Mouse (Mus musculus) testis, adult 2 months (tissue): Measurements from ENCODE around the gene Plekha3. TPM values are rescaled to one million over a fixed set of nuclear protein-coding genes. Genes with fewer than 3 reads are reported as not detected.
A peak's percentile ranks its signal among the peaks of the same experiment; 100 is the strongest.

Experiments used
- H3K27ac ChIP-seq: fragments of 200-500 bp; 2 replicates; pipeline ENCODE4 v1.5.1; 2012; ENCODE audit warnings: low read depth, low read length; ENCODE audit not compliant: control insufficient read depth, insufficient read depth
- H3K27me3 ChIP-seq: fragments of 200-500 bp; 2 replicates; pipeline ENCODE4 v1.6.1; 2012; ENCODE audit warnings: mild to moderate bottlenecking, low read length, moderate library complexity; ENCODE audit not compliant: control insufficient read depth, insufficient read depth
- H3K36me3 ChIP-seq: fragments of 200-500 bp; 2 replicates; pipeline ENCODE4 v1.6.1; 2012; ENCODE audit warnings: mild to moderate bottlenecking, low read length; ENCODE audit not compliant: control insufficient read depth, insufficient read depth
- H3K4me1 ChIP-seq: fragments of 200-500 bp; 2 replicates; pipeline ENCODE4 v1.6.1; 2012; ENCODE audit warnings: low read length; ENCODE audit not compliant: control insufficient read depth, insufficient read depth
- H3K4me3 ChIP-seq: fragments of 200-500 bp; 2 replicates; pipeline ENCODE4 v1.5.1; 2012; ENCODE audit warnings: low read depth, mild to moderate bottlenecking, low read length, moderate library complexity, mixed read lengths; ENCODE audit not compliant: control insufficient read depth
- CTCF ChIP-seq: fragments of 200-500 bp; IDR thresholded peaks from 2 replicates; pipeline ENCODE4 v1.5.1; 2012; ENCODE audit warnings: low read depth, mild to moderate bottlenecking, inconsistent platforms, low read length, moderate library complexity; ENCODE audit not compliant: control insufficient read depth, insufficient read depth, insufficient replicate concordance
- POLR2A ChIP-seq: fragments of 200-500 bp; IDR thresholded peaks from 2 replicates; pipeline ENCODE4 v1.6.1; 2012; ENCODE audit warnings: low read depth, mild to moderate bottlenecking, inconsistent platforms, low read length, moderate library complexity; ENCODE audit not compliant: control insufficient read depth
- polyA plus RNA-seq: library from polyadenylated mRNA; depleted of rRNA; stranded (reverse); fragments of >200 nt; gene quantifications from 2 replicates; pipeline ENCODE4 v1.2.3, GENCODE M21; 2012

Gene Plekha3
- polyA plus RNA-seq, 1 experiment = 20.2 TPM

DNA sequence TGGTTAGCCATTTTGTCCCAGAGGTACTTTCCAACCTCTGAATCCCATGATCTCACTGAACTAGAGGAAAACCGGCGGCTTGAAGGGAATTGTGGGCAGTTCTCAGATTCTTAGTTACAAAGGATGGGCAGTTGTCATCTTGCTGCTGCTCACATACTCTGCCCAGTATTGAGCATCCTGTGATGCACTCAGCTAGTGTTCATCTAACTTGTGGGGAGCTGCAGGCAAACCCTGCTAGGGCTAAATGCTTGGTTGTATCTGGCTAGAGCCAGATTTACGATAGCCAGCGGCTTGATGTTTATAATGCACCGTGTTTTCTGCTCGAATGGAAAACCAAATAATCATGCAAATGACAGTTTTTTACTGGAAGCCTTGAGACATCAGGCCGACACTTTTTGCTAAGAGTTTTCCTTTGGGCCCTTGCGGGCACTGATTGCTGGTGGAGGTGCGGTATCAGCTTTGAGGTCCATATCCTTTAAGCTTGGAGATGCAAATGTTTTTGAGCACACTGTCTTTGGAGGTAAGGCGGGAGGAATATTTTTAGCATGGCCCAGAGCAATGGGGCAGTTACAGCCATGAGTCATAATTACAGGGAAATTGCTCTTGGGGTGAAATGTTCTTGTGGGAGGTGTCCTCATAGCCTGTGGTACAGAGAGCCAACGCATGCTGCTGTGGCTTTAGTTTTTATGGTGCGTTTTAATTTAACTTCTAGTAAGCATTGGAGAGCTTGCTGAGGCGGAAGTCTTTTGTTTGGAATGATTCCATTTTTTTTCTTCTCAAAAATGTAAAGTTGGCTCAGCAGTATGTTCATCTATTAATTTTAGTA is 1.5 kb downstream of the Plekha3 start:
- no peak overlapping the region for H3K27ac ChIP-seq

DNA sequence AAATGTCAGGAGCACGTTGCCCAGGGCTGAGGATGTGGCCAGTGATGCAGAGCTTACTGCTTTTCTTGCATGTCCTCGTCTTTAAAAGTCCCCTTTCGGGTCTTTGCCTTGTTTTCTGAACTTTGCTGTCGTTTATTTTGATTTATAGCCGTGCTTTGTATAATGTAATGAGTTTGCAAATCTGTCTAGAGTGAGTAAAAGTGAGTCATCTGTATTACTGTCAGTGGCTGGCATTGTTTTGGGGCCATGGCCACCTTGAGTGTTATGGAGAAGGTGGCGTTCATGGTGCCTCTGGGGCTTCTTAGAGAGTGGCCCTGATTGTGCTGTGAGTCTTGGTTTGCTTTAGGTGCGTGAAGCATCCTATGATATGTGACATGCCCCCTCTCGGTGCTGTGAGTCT is 7.2 kb downstream of the Plekha3 start:
- no peaks in the 10 kb centered on the region; the same call in 1 of the 2 replicates for H3K36me3 ChIP-seq
- H3K4me1 ChIP-seq = no peaks in the 10 kb centered on the region; the same call in 1 of the 2 replicates
- no peak overlapping the region for H3K27ac ChIP-seq
- H3K27me3 ChIP-seq = no peaks in the 10 kb centered on the region; the same call in 1 of the 2 replicates
- no peak overlapping the region for H3K4me3 ChIP-seq
- no peak for TF ChIP-seq CTCF
- TF ChIP-seq POLR2A = no peak

More for the DNA sequence above, 1.5 kb downstream of the Plekha3 start:
- Histone ChIP-seq H3K36me3 (no peaks in the 10 kb centered on the region), H3K4me3 (peak overlapping the region; percentile 93), H3K4me1 (peaks cover 11% of the 10 kb centered on the region), H3K27me3 (no peaks in the 10 kb centered on the region)
- no peak for TF ChIP-seq POLR2A
- TF ChIP-seq CTCF = no peak

DNA sequence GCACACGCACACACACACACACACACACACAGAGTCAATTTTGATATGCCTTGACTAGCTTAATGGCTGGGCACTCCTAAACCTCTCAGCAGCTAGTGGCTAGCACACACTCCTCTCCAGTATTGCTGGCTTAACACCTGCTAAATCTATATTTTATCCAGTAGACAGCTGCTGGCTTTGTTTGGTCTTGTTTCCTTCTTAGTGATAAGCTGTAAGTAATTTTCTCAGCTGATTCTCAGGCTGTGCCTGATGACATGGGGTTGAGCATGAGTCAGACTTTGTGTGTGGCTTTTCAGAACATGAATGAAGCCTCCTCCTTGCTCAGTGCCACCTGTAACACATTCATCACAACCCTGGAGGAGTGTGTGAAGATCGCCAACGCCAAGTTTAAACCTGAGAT is 11.9 kb downstream of the Plekha3 start:
- peaks cover 1% of the 10 kb centered on the region; the same call in 1 of the 2 replicates for H3K36me3 ChIP-seq
- H3K4me1 ChIP-seq = no peaks in the 10 kb centered on the region; the same call in 1 of the 2 replicates
- TF ChIP-seq CTCF = no peak
- no peak for TF ChIP-seq POLR2A
- H3K27ac ChIP-seq = no peak overlapping the region
- no peaks in the 10 kb centered on the region; the same call in 1 of the 2 replicates for H3K27me3 ChIP-seq
- no peak overlapping the region for H3K4me3 ChIP-seq

DNA sequence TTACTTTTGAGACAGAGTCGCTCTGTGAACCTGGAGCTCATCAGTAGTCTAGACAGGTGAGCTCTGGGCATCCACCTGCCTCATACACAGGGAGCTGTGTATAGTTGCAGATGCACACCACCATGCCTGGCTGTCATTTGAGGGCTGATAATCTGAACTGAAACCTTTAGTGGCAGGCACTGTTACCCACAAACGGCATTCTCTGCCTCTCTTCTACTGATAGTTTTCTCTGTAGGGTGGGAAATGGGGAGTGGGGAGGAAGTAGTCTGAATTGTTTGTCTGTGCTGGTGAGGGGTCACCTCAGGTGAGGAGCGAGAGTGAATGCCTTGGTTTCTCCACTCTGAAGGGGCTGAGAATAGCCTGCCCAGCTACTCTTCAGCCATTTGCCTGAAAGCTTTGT is 12.5 kb downstream of the Plekha3 start:
- no peak overlapping the region for H3K4me3 ChIP-seq
- TF ChIP-seq POLR2A = no peak
- TF ChIP-seq CTCF = no peak
- H3K27ac ChIP-seq = no peak overlapping the region
- H3K4me1 ChIP-seq = no peaks in the 10 kb centered on the region; the same call in 1 of the 2 replicates
- H3K27me3 ChIP-seq = no peaks in the 10 kb centered on the region; the same call in 1 of the 2 replicates
- peaks cover 1% of the 10 kb centered on the region; the same call in 1 of the 2 replicates for H3K36me3 ChIP-seq

DNA sequence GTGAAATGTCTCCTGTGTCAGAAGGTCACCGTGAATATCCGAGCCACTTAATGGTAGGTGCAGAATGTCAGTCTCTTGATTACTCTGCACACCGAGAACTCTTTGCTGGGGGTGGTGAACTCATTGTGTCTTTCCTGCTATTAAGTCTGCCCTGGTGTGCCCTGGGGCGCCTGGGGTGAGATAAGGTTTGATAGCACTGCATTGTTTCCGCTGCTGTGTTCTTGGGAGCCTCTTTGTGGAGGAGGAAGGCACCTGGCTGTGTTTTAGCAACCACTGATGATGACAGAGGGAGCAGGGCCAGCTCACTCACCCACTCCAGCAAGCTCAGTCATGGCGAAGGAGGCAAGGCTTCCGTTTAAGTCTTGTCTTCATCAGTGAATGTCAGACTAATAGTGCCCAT is 13.1 kb downstream of the Plekha3 start:
- Histone ChIP-seq H3K27ac (peak overlapping the region; percentile 29; the same call in 1 of the 2 replicates), H3K27me3 (no peaks in the 10 kb centered on the region), H3K4me1 (no peaks in the 10 kb centered on the region; the same call in 1 of the 2 replicates), H3K4me3 (no peak overlapping the region), H3K36me3 (peaks cover 1% of the 10 kb centered on the region; the same call in 1 of the 2 replicates)
- TF ChIP-seq CTCF = no peak
- TF ChIP-seq POLR2A = no peak

DNA sequence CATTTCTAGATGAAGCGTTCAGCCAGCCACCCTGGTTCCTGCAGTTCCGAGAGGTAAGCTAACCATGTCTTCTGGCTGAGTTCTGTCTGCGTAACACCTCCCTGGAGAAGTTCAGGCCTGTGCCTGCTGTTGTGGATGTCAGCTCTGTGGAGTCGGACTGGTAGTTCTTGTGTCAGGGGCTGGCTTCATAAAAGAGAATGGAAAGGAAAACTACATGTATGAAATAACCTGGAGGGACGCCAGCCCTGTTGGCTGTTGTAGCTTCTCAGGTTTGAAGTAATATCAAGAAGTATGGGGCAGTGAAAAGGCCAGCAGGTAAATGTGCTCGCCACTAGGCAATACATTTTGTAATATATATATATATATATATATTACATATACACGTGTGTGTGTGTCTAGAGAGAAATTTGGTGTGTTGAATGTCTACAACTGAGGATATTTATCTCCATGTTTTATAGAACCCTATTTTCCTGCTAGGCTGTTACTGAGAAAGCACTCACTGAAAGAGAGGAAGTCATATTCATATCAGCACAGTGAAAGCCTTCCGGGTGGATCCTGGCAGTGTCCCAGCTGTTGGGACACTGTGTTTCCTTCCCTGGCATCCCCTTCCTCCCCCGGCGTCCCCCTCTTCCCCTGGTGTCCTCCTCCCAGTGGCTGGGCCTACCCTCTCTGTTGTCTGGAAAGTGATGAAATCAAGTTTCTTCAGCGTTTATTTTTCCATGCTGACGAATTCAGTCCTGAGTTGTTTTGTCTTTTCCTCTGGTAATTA is 15.5 kb downstream of the Plekha3 start:
- peak overlapping the region; percentile 57 for H3K27ac ChIP-seq
- H3K36me3 ChIP-seq = peaks cover 1% of the 10 kb centered on the region; the same call in 1 of the 2 replicates

DNA sequence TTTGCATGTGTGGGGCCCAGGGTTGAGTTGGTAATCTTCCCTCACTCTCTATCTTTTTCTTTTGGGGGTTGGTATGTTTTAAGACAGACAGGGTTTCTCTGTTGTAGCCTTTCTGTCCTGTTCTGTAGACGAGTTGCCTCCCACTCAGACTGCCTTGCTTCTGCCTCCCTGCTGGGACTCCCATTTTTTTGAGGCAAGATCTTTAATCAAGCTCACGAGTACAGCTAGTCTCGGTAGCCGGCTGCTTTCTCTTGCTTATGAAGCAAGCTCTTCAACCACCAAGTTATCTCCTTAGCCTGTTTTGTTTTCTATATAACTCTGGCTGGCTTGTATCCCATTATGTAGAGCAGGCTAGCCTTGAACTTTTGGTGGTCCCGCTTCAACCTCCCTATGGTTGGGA is 18.7 kb downstream of the Plekha3 start:
- TF ChIP-seq CTCF (no peak), POLR2A (no peak)
- no peaks in the 10 kb centered on the region; the same call in 1 of the 2 replicates for H3K36me3 ChIP-seq
- no peaks in the 10 kb centered on the region for H3K4me1 ChIP-seq
- peak overlapping the region; percentile 60; the same call in 1 of the 2 replicates for H3K27ac ChIP-seq
- H3K4me3 ChIP-seq = no peak overlapping the region
- H3K27me3 ChIP-seq = no peaks in the 10 kb centered on the region

More for the DNA sequence above, 15.5 kb downstream of the Plekha3 start:
- H3K27me3 ChIP-seq = no peaks in the 10 kb centered on the region
- no peak overlapping the region for H3K4me3 ChIP-seq
- no peaks in the 10 kb centered on the region; the same call in 1 of the 2 replicates for H3K4me1 ChIP-seq
- TF ChIP-seq CTCF (no peak), POLR2A (no peak)
